Mouse (Mus musculus): ENCODE results near the gene Kbtbd4. TPM values are rescaled to one million over a fixed set of nuclear protein-coding genes. Genes with fewer than 3 reads are reported as not detected.
"Not testable (repeated sequence)": the region's sequence is repeated elsewhere in the genome, so short reads cannot be mapped to it uniquely, and the experiment has no call there.

Gene Kbtbd4
- total RNA-seq, 2 experiments from 2014 or later = 38.1 to 39.5 TPM

GRCm38 (mm10) chr2:90881824-90882223, 22.7 kb upstream of the Kbtbd4 start:
- DNase-seq (ENCODE audit: low spot score in 2 of 2) = no peak
- Histone ChIP-seq H3K4me3 (no peak overlapping the region), H3K27ac (no peak overlapping the region)
- no peak for TF ChIP-seq CTCF (conservative IDR thresholded peaks at IDR 0.05)

- peak in 1 of 2 experiments; percentile 58 for DNase-seq (ENCODE audit: low spot score in 2 of 2)
- H3K27ac ChIP-seq = peak within 1 kb of the TSS; percentile 97
- TF ChIP-seq CTCF (conservative IDR thresholded peaks at IDR 0.05) = no peak
- H3K4me3 ChIP-seq = peak within 1 kb of the TSS; percentile 72
These were observed 19.1 kb upstream of the Kbtbd4 start, which contains the start of gene C1qtnf4 for GRCm38 (mm10) chr2:90885218-90886041. C1qtnf4 (plus strand) TSS chr2:90885860.

- Histone ChIP-seq H3K4me3 (peak overlapping the region; percentile 72), H3K27ac (peak overlapping the region; percentile 97)
- no peak for TF ChIP-seq CTCF (conservative IDR thresholded peaks at IDR 0.05)
- no peak for DNase-seq (ENCODE audit: low spot score in 2 of 2)
These were observed 18.1 kb upstream of the Kbtbd4 start for GRCm38 (mm10) chr2:90886436-90886835.

GRCm38 (mm10) chr2:90887627-90888026, 16.9 kb upstream of the Kbtbd4 start:
- peak overlapping the region; percentile 97 for H3K27ac ChIP-seq
- peak overlapping the region; percentile 72 for H3K4me3 ChIP-seq
- DNase-seq (ENCODE audit: low spot score in 2 of 2) = no peak
- no peak for TF ChIP-seq CTCF (conservative IDR thresholded peaks at IDR 0.05)

- DNase-seq (ENCODE audit: low spot score in 2 of 2) = no peak
- no peak for TF ChIP-seq CTCF (conservative IDR thresholded peaks at IDR 0.05)
- peak overlapping the region; percentile 50 for H3K4me3 ChIP-seq
- peak overlapping the region; percentile 80 for H3K27ac ChIP-seq
These were observed 14.7 kb upstream of the Kbtbd4 start for GRCm38 (mm10) chr2:90889550-90890548.

- Histone ChIP-seq H3K27ac (peak overlapping the region; percentile 36; the same call in 1 of the 2 replicates), H3K4me3 (no peak overlapping the region)
- no peak for DNase-seq (ENCODE audit: low spot score in 2 of 2)
- TF ChIP-seq CTCF (conservative IDR thresholded peaks at IDR 0.05) = no peak
These were observed 10.8 kb upstream of the Kbtbd4 start for GRCm38 (mm10) chr2:90893673-90894298.

- not testable (repeated sequence) for DNase-seq (ENCODE audit: low spot score in 2 of 2); H3K4me3 ChIP-seq; H3K27ac ChIP-seq
These were observed 10.3 kb upstream of the Kbtbd4 start for GRCm38 (mm10) chr2:90894299-90894677.

GRCm38 (mm10) chr2:90903398-90903797, 1.1 kb upstream of the Kbtbd4 start:
- H3K4me3 ChIP-seq = peak overlapping the region; percentile 78
- TF ChIP-seq CTCF (conservative IDR thresholded peaks at IDR 0.05) = no peak
- H3K27ac ChIP-seq = peak overlapping the region; percentile 97
- DNase-seq (ENCODE audit: low spot score in 2 of 2) = no peak

- DNase-seq (ENCODE audit: low spot score in 2 of 2) = no peak
- peak overlapping the region; percentile 78 for H3K4me3 ChIP-seq
- peak overlapping the region; percentile 97 for H3K27ac ChIP-seq
- no peak for TF ChIP-seq CTCF (conservative IDR thresholded peaks at IDR 0.05)
These were observed 300 bp downstream of the Kbtbd4 start for GRCm38 (mm10) chr2:90904856-90905224.

- TF ChIP-seq CTCF (conservative IDR thresholded peaks at IDR 0.05) = no peak
These were observed 2.2 kb downstream of the Kbtbd4 start for GRCm38 (mm10) chr2:90906721-90907120.

GRCm38 (mm10) chr2:90910861-90911260, 6.3 kb downstream of the Kbtbd4 start:
- Histone ChIP-seq H3K27ac (0 out of 2 replicates have a peak overlapping the region, but pooled peaks have one; percentile 7), H3K4me3 (no peak overlapping the region)
- no peak for TF ChIP-seq CTCF (conservative IDR thresholded peaks at IDR 0.05)

More at GRCm38 (mm10) chr2:90906721-90907120, 2.2 kb downstream of the Kbtbd4 start:
- no peak for DNase-seq (ENCODE audit: low spot score in 2 of 2)
- Histone ChIP-seq H3K4me3 (no peak overlapping the region), H3K27ac (no peak overlapping the region)

GRCm38 (mm10) chr2:90911668-90912067, 7.1 kb downstream of the Kbtbd4 start:
- Histone ChIP-seq H3K27ac (no peak overlapping the region), H3K4me3 (no peak overlapping the region)
- no peak for TF ChIP-seq CTCF (conservative IDR thresholded peaks at IDR 0.05)
- DNase-seq (ENCODE audit: low spot score in 2 of 2) = no peak

More at GRCm38 (mm10) chr2:90910861-90911260, 6.3 kb downstream of the Kbtbd4 start:
- DNase-seq (ENCODE audit: low spot score in 2 of 2) = no peak

Measured in layer of hippocampus, adult 2 months (tissue).